Mouse (Mus musculus) midbrain, embryonic 16.5 days (tissue): ENCODE measurements around the gene Sp7. TPM values are rescaled to one million over a fixed set of nuclear protein-coding genes. Genes with fewer than 3 reads are reported as not detected.
A peak's percentile ranks its signal among the peaks of the same experiment; 100 is the strongest.

ENCODE experiments used
- ATAC-seq: fragments of 200-750 bp; cut with Nextera tagmentation; 2 replicates; pipeline ENCODE4 v1.8.0; 2017; ENCODE audit warnings: moderate TSS enrichment
- H3K27ac ChIP-seq: fragments of 300-500 bp; sonication (generic); 2 replicates; pipeline ENCODE4 v1.5.1; 2014; ENCODE audit warnings: mild to moderate bottlenecking, low read length, mixed read lengths
- H3K27me3 ChIP-seq: fragments of 300-500 bp; sonication (generic); 2 replicates; pipeline ENCODE4 v1.6.1; 2014; ENCODE audit warnings: low read depth, low read length, mixed read lengths; ENCODE audit not compliant: control insufficient read depth, insufficient read depth
- H3K36me3 ChIP-seq: fragments of 300-500 bp; sonication (generic); 2 replicates; pipeline ENCODE4 v1.6.1; 2014; ENCODE audit warnings: mild to moderate bottlenecking, low read length, moderate library complexity, mixed read lengths; ENCODE audit not compliant: control insufficient read depth, insufficient read depth
- H3K4me1 ChIP-seq: fragments of 300-500 bp; sonication (generic); 2 replicates; pipeline ENCODE4 v1.6.1; 2014; ENCODE audit warnings: mild to moderate bottlenecking, low read length, mixed read lengths; ENCODE audit not compliant: control insufficient read depth, insufficient read depth
- H3K4me2 ChIP-seq: fragments of 300-500 bp; sonication (generic); 2 replicates; pipeline ENCODE4 v1.6.1; 2014; ENCODE audit warnings: mild to moderate bottlenecking, low read length, mixed read lengths
- H3K4me3 ChIP-seq: fragments of 300-500 bp; sonication (generic); 2 replicates; pipeline ENCODE4 v1.5.1; 2014; ENCODE audit warnings: low read depth, mild to moderate bottlenecking, low read length, moderate library complexity, mixed read lengths
- H3K9ac ChIP-seq: fragments of 300-500 bp; sonication (generic); 2 replicates; pipeline ENCODE4 v1.6.1; 2014; ENCODE audit warnings: low read depth, low read length, mixed read lengths
- H3K9me3 ChIP-seq: fragments of 300-500 bp; sonication (generic); replicated peaks from 2 replicates; pipeline ENCODE4 v1.6.1; 2014; ENCODE audit warnings: mild to moderate bottlenecking, low read length, mixed read lengths; ENCODE audit not compliant: control insufficient read depth, poor library complexity, severe bottlenecking
- WGBS: fragments of 180-500 bp; shearing (Covaris S2); extraction: QIAGEN DNeasy Blood & Tissue Kit; methylation state at CpG from one replicate; pipeline ENCODE4 v1.1.7; 2014; 5-methylcytosine and 5-hydroxymethylcytosine counted together
- polyA plus RNA-seq: library from polyadenylated mRNA; unstranded; fragments of >200 nt; fragmentation: Nextera tagmentation; extraction: Ambion mirVana; gene quantifications from 2 replicates; pipeline ENCODE4 v1.2.1, GENCODE M21; 2015

The Sp7 gene
- polyA plus RNA-seq, 1 experiment from 2014 or later, result 0.55 TPM

- WGBS, result under 1% methylated on average over 38 of the region's 38 CpGs
These were observed 38.7 kb upstream of the Sp7 start, which contains the start of gene Sp1 for GRCm38 (mm10) chr15:102405489-102406195. Sp1 (plus strand) TSS chr15:102406143.

GRCm38 (mm10) chr15:102404608-102405488 lies 37.9 kb upstream of the Sp7 start:
- Histone ChIP-seq H3K4me3 (peak overlapping the region; percentile 51), H3K9me3 (no peaks in the 10 kb centered on the region), H3K9ac (peak overlapping the region; percentile 69), H3K4me1 (peaks cover 31% of the 10 kb centered on the region), H3K36me3 (peaks cover 17% of the 10 kb centered on the region), H3K4me2 (peak overlapping the region; percentile 67), H3K27me3 (no peaks in the 10 kb centered on the region), H3K27ac (peak overlapping the region; percentile 98)
- WGBS, result 16% methylated on average over 34 of the region's 34 CpGs
- ATAC-seq, result no peak

More at GRCm38 (mm10) chr15:102405489-102406195, 38.7 kb upstream of the Sp7 start, which contains the start of gene Sp1:
- Histone ChIP-seq H3K4me1 (peaks cover 39% of the 10 kb centered on the region), H3K27ac (peak within 1 kb of the TSS; percentile 98), H3K9me3 (no peaks in the 10 kb centered on the region), H3K9ac (peak within 1 kb of the TSS; percentile 86), H3K4me2 (peak within 1 kb of the TSS; percentile 67), H3K36me3 (peaks cover 22% of the 10 kb centered on the region), H3K27me3 (no peaks in the 10 kb centered on the region), H3K4me3 (peak within 1 kb of the TSS; percentile 77)
- ATAC-seq, result peak; percentile 98

- Histone ChIP-seq H3K27me3 (no peaks in the 10 kb centered on the region), H3K4me2 (no peak overlapping the region), H3K4me3 (no peak overlapping the region), H3K36me3 (no peaks in the 10 kb centered on the region), H3K9me3 (no peaks in the 10 kb centered on the region), H3K27ac (no peak overlapping the region), H3K4me1 (peaks cover 8% of the 10 kb centered on the region), H3K9ac (no peak overlapping the region)
- ATAC-seq, result no peak
- WGBS, result 94% methylated on average over 3 of the region's 3 CpGs
These were observed 35.2 kb upstream of the Sp7 start for GRCm38 (mm10) chr15:102402210-102402609.

DNA sequence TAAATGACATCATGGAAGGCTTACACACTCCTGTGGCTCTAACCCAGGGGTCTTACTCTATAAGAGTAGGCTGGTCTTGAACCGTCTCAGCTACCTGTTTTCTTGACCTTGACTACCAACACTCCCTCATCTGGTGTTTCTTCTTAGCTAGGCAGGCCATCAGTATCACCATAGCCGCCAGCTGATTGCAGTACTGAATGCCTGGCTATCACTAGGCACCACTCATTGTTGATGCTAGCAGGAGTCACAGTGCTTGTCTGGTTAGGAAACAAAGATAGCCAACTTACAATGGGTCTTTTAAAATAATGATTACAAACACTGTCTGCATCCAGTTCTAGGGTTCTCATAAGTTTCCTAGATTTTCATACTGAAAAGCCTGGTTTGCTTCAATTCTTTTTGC lies 34.3 kb upstream of the Sp7 start:
- ATAC-seq, result no peak
- Histone ChIP-seq H3K4me2 (no peak overlapping the region), H3K4me3 (no peak overlapping the region), H3K9ac (no peak overlapping the region), H3K9me3 (no peaks in the 10 kb centered on the region), H3K36me3 (no peaks in the 10 kb centered on the region), H3K27me3 (no peaks in the 10 kb centered on the region), H3K4me1 (peaks cover 5% of the 10 kb centered on the region; the same call in 1 of the 2 replicates), H3K27ac (no peak overlapping the region)
- WGBS, result 74% methylated on average over 2 of the region's 2 CpGs

DNA sequence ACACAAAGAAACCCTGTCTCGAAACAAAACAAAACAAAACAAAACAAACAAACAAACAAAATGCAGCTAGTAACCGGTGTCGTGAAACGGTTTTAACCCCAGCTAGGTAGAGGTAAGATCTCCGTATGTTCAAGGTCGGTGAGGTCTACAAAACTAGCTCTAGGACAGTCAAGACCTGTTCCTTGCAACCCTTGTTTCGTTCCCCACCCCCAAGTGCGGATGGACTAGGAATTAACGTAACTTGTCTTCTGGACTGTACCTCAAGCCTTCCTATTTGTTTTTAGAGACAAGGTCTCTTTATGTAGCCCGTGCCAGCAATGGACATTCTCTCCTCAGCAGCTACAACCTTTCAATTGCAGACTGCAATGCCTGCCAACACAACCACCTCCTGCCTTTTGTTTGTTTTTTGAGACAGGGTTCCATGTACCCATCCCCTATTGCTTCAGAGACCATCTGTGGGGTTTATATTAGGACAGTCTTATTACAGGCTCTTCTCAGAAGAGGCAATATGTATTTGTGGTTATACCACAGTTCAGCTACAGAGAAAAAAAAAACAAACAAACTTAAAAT lies 33.6 kb upstream of the Sp7 start:
- Histone ChIP-seq H3K36me3 (no peaks in the 10 kb centered on the region), H3K9me3 (no peaks in the 10 kb centered on the region), H3K27ac (no peak overlapping the region), H3K4me2 (no peak overlapping the region), H3K4me1 (peaks cover 5% of the 10 kb centered on the region; the same call in 1 of the 2 replicates), H3K9ac (no peak overlapping the region), H3K4me3 (no peak overlapping the region), H3K27me3 (no peaks in the 10 kb centered on the region)
- no peak for ATAC-seq
- 84% methylated on average over 10 of the region's 10 CpGs for WGBS

DNA sequence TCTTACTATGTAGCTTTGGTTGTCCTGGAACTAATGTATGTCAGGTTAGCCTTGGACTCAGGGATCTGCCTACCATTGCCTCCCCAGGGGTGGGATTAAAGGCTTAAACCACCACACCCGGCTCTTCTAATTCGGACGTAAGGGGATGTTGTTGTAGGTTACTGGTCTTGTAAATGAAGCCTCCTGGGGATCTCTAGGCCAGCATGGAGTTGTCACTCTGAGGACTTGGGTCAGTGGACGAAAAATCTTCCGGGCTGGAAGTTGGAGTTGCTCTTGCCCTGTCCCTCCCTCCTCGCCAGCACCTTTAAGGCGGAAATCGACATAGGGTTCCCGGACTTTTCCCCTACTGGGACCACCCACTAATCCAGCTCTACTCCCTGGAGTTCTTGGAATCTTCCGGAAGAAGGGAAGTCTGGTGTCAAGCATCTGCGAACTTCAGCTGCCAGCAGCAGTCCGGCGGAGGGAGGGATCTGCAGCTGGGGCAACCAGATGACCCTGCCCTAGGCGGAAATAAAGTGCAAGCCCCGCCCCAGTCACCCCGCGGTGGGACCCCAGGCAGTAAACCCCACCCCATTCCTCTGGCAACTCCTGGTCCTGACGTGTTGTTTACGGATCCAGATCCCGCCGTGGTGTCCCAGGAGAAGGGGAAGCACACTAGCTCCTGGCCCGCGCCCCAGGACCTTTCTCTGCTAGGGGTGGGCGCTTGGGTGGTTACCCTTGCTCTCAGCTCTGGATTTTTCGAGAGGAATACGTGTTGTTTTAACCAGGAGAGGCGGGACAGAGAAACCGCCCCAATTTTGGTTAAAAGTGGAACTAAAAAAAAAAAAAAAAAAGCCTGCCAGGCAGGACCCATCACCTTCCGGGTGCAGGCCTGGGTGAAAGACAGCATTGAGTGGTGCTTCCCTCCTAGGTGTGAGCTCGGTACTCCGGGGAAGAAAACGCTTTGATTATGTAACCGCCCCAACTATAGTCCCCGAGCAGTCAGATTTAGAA lies 32.5 kb upstream of the Sp7 start:
- Histone ChIP-seq H3K9ac (peak overlapping the region; percentile 47), H3K4me3 (peak overlapping the region; percentile 22), H3K4me1 (peaks cover 2% of the 10 kb centered on the region; the same call in 1 of the 2 replicates), H3K27me3 (no peaks in the 10 kb centered on the region), H3K36me3 (no peaks in the 10 kb centered on the region), H3K4me2 (peak overlapping the region; percentile 58), H3K27ac (0 out of 2 replicates have a peak overlapping the region, but pooled peaks have one; percentile 19), H3K9me3 (no peaks in the 10 kb centered on the region)
- WGBS, result 5% methylated on average over 34 of the region's 34 CpGs
- ATAC-seq, result no peak

DNA sequence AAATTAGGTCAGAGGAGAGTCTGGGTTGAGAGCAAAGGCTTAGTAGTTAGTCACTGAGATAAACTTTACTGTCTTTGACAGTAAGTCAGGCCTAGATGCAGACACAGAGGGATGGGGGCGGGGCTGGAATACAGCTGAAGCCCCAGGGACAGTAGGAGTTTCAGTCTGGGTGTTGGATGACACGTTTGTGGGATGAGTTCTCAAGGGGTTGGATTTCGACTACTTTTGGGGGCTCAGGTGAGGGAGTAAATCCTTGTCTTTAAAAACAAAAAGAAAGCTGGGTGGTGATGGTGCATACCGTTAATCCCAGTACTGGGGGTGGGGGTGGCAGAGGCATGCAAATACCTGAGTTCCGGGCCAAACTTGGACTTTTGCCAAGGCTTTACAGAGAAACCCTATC lies 31.6 kb upstream of the Sp7 start:
- no peaks in the 10 kb centered on the region for H3K27me3 ChIP-seq
- H3K4me3 ChIP-seq, result no peak overlapping the region
- no peak overlapping the region for H3K9ac ChIP-seq
- peaks cover 2% of the 10 kb centered on the region; the same call in 1 of the 2 replicates for H3K4me1 ChIP-seq
- no peak overlapping the region for H3K4me2 ChIP-seq
- WGBS, result 22% methylated on average over 5 of the region's 5 CpGs
- no peak overlapping the region for H3K27ac ChIP-seq
- ATAC-seq, result no peak
- no peaks in the 10 kb centered on the region for H3K36me3 ChIP-seq
- H3K9me3 ChIP-seq, result no peaks in the 10 kb centered on the region

- Histone ChIP-seq H3K36me3 (no peaks in the 10 kb centered on the region), H3K27ac (no peak overlapping the region), H3K9me3 (no peaks in the 10 kb centered on the region), H3K4me2 (no peak overlapping the region), H3K4me3 (no peak overlapping the region), H3K27me3 (no peaks in the 10 kb centered on the region), H3K4me1 (peaks cover 2% of the 10 kb centered on the region; the same call in 1 of the 2 replicates), H3K9ac (no peak overlapping the region)
- WGBS, result 10% methylated on average over 3 of the region's 3 CpGs
- no peak for ATAC-seq
These were observed 28.1 kb upstream of the Sp7 start for GRCm38 (mm10) chr15:102395061-102395460.
